Mouse (Mus musculus) testis, adult 2 months (tissue): Measurements from ENCODE around the gene Stradb.

Experiments
- CTCF ChIP-seq: fragments of 200-500 bp; IDR thresholded peaks from 2 replicates; pipeline ENCODE4 v1.5.1; 2012; ENCODE audit warnings: low read depth, mild to moderate bottlenecking, inconsistent platforms, low read length, moderate library complexity; ENCODE audit not compliant: control insufficient read depth, insufficient read depth, insufficient replicate concordance
- POLR2A ChIP-seq: fragments of 200-500 bp; IDR thresholded peaks from 2 replicates; pipeline ENCODE4 v1.6.1; 2012; ENCODE audit warnings: low read depth, mild to moderate bottlenecking, inconsistent platforms, low read length, moderate library complexity; ENCODE audit not compliant: control insufficient read depth

DNA sequence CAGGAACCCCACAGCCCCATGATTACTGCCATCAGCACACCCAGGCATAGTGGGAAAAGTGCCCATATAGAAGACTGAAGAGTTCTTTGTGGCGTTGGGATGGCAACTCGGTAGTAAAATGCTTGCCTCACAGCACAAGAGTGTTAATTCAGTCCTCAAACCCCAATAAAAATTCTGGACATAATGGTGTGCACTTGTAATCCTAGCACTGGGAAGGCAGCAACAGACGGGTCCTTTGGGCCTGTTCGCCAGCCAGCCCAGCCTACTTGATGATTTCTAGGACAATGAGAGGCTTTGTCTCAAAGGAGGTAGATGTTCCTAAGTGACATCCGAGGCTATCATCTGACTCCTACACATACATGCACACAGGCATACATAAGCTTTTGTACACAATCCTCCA, 64.4 kb downstream of the Stradb start:
- TF ChIP-seq CTCF (no peak), POLR2A (no peak)
